Mouse (Mus musculus) liver, embryonic 16.5 days (tissue): ENCODE results near the gene Nlrc3. TPM values are rescaled to one million over a fixed set of nuclear protein-coding genes. Genes with fewer than 3 reads are reported as not detected.
A peak's percentile ranks its signal among the peaks of the same experiment; 100 is the strongest.
"Not testable (repeated sequence)": the region's sequence is repeated elsewhere in the genome, so short reads cannot be mapped to it uniquely, and the experiment has no call there.

Experiments used
- ATAC-seq: fragments of 200-750 bp; cut with Nextera tagmentation; 2 replicates; pipeline ENCODE4 v1.8.0; 2017; ENCODE audit warnings: low read depth, mild to moderate bottlenecking, moderate number of reproducible peaks, moderate library complexity
- H3K27ac ChIP-seq: fragments of 300-500 bp; sonication (generic); 2 replicates; pipeline ENCODE4 v1.5.1; 2014; ENCODE audit warnings: mild to moderate bottlenecking, low read length
- H3K27me3 ChIP-seq: fragments of 300-500 bp; sonication (generic); 2 replicates; pipeline ENCODE4 v1.6.1; 2014; ENCODE audit warnings: low read depth, low read length, mixed read lengths; ENCODE audit not compliant: control insufficient read depth, insufficient read depth
- H3K36me3 ChIP-seq: fragments of 300-500 bp; sonication (generic); 2 replicates; pipeline ENCODE4 v1.6.1; 2014; ENCODE audit warnings: mild to moderate bottlenecking; ENCODE audit not compliant: control insufficient read depth, insufficient read depth
- H3K4me1 ChIP-seq: fragments of 300-500 bp; sonication (generic); 2 replicates; pipeline ENCODE4 v1.6.1; 2014; ENCODE audit warnings: low read depth, low read length, mixed read lengths; ENCODE audit not compliant: control insufficient read depth
- H3K4me2 ChIP-seq: fragments of 300-500 bp; sonication (generic); 2 replicates; pipeline ENCODE4 v1.6.1; 2014; ENCODE audit warnings: low read depth, low read length, mixed read lengths
- H3K4me3 ChIP-seq: fragments of 300-500 bp; sonication (generic); 2 replicates; pipeline ENCODE4 v1.5.1; 2014; ENCODE audit warnings: low read depth, mild to moderate bottlenecking, low read length
- H3K9ac ChIP-seq: fragments of 300-500 bp; sonication (generic); 2 replicates; pipeline ENCODE4 v1.6.1; 2014; ENCODE audit warnings: low read depth, low read length
- H3K9me3 ChIP-seq: fragments of 300-500 bp; sonication (generic); replicated peaks from 2 replicates; pipeline ENCODE4 v1.6.1; 2016; ENCODE audit warnings: low read length; ENCODE audit not compliant: control insufficient read depth
- WGBS: fragments of 180-500 bp; shearing (Covaris S2); extraction: QIAGEN DNeasy Blood & Tissue Kit; methylation state at CpG from one replicate; pipeline ENCODE4 v1.1.7; 2014; ENCODE audit not compliant: insufficient replicate concordance; 5-methylcytosine and 5-hydroxymethylcytosine counted together
- polyA plus RNA-seq: library from polyadenylated mRNA; unstranded; fragments of >200 nt; fragmentation: Nextera tagmentation; extraction: Ambion mirVana; gene quantifications from 2 replicates; pipeline ENCODE4 v1.2.1, GENCODE M21; 2015

Nlrc3 gene
- 0.37 TPM in 2 replicates for polyA plus RNA-seq

- ATAC-seq: peak; percentile 38
- H3K4me1 ChIP-seq: peaks cover 5% of the 10 kb centered on the region; the same call in 1 of the 2 replicates
- no peak within 1 kb of the TSS for H3K9ac ChIP-seq
- H3K4me2 ChIP-seq: no peak within 1 kb of the TSS
- 20% methylated on average over 4 of the region's 4 CpGs for WGBS
- H3K9me3 ChIP-seq: no peaks in the 10 kb centered on the region
- peaks cover 17% of the 10 kb centered on the region for H3K36me3 ChIP-seq
- H3K27me3 ChIP-seq: no peaks in the 10 kb centered on the region
- H3K27ac ChIP-seq: no peak within 1 kb of the TSS
- H3K4me3 ChIP-seq: no peak within 1 kb of the TSS
Measured at GRCm38 (mm10) chr16:3976251-3976671, at the start of gene Nlrc3. Nlrc3 (minus strand) TSS chr16:3976632.

- Histone ChIP-seq H3K9me3 (no peaks in the 10 kb centered on the region), H3K27ac (no peak overlapping the region), H3K4me2 (no peak overlapping the region), H3K4me3 (no peak overlapping the region), H3K36me3 (no peaks in the 10 kb centered on the region), H3K27me3 (no peaks in the 10 kb centered on the region), H3K9ac (no peak overlapping the region), H3K4me1 (no peaks in the 10 kb centered on the region)
- WGBS: 69% methylated on average over 4 of the region's 4 CpGs
- ATAC-seq: no peak
Measured at GRCm38 (mm10) chr16:4022719-4023118, 46.3 kb upstream of the Nlrc3 start.

- H3K27ac ChIP-seq: no peak overlapping the region
- no peak overlapping the region for H3K4me3 ChIP-seq
- H3K36me3 ChIP-seq: no peaks in the 10 kb centered on the region
- H3K9me3 ChIP-seq: no peaks in the 10 kb centered on the region
- H3K4me1 ChIP-seq: no peaks in the 10 kb centered on the region
- WGBS: 43% methylated on average over 1 of the region's 1 CpGs
- H3K4me2 ChIP-seq: no peak overlapping the region
- ATAC-seq: no peak
- H3K9ac ChIP-seq: no peak overlapping the region
- H3K27me3 ChIP-seq: no peaks in the 10 kb centered on the region
Measured at GRCm38 (mm10) chr16:4021241-4021640, 44.8 kb upstream of the Nlrc3 start.

GRCm38 (mm10) chr16:4017466-4017865 is 41.0 kb upstream of the Nlrc3 start:
- 74% methylated on average over 6 of the region's 6 CpGs for WGBS
- H3K4me3 ChIP-seq, H3K4me1 ChIP-seq, H3K27me3 ChIP-seq, H3K27ac ChIP-seq, H3K9ac ChIP-seq, ATAC-seq, H3K9me3 ChIP-seq, H3K4me2 ChIP-seq, H3K36me3 ChIP-seq: not testable (repeated sequence)

GRCm38 (mm10) chr16:4016786-4017185 is 40.4 kb upstream of the Nlrc3 start:
- not testable (repeated sequence) for ATAC-seq, H3K27ac ChIP-seq, H3K4me1 ChIP-seq, H3K4me3 ChIP-seq, H3K9ac ChIP-seq, H3K27me3 ChIP-seq, H3K9me3 ChIP-seq, H3K4me2 ChIP-seq, H3K36me3 ChIP-seq
- WGBS: 74% methylated on average over 17 of the region's 17 CpGs

GRCm38 (mm10) chr16:4014040-4014668 is 37.7 kb upstream of the Nlrc3 start:
- ATAC-seq: no peak
- Histone ChIP-seq H3K27me3 (no peaks in the 10 kb centered on the region), H3K4me2 (no peak overlapping the region), H3K27ac (no peak overlapping the region), H3K9me3 (no peaks in the 10 kb centered on the region; the same call in 1 of the 2 replicates), H3K9ac (no peak overlapping the region), H3K4me1 (peaks cover 10% of the 10 kb centered on the region), H3K36me3 (no peaks in the 10 kb centered on the region), H3K4me3 (no peak overlapping the region)
- 75% methylated on average over 5 of the region's 5 CpGs for WGBS

GRCm38 (mm10) chr16:4012882-4013570 is 36.6 kb upstream of the Nlrc3 start:
- Histone ChIP-seq H3K4me2 (peak overlapping the region; percentile 43), H3K9me3 (no peaks in the 10 kb centered on the region; the same call in 1 of the 2 replicates), H3K4me3 (0 out of 2 replicates have a peak overlapping the region, but pooled peaks have one; percentile 8), H3K27me3 (no peaks in the 10 kb centered on the region), H3K36me3 (no peaks in the 10 kb centered on the region), H3K9ac (peak overlapping the region; percentile 42), H3K4me1 (peaks cover 10% of the 10 kb centered on the region), H3K27ac (peak overlapping the region; percentile 60)
- 21% methylated on average over 4 of the region's 4 CpGs for WGBS
- ATAC-seq: peak; percentile 95

GRCm38 (mm10) chr16:4003489-4004398 is 27.3 kb upstream of the Nlrc3 start, which contains the start of gene Slx4:
Slx4 (minus strand) TSS chr16:4003770.
- peak within 1 kb of the TSS; percentile 91 for H3K4me3 ChIP-seq
- H3K36me3 ChIP-seq: peaks cover 11% of the 10 kb centered on the region
- peak within 1 kb of the TSS; percentile 88 for H3K9ac ChIP-seq
- H3K27me3 ChIP-seq: no peaks in the 10 kb centered on the region
- H3K27ac ChIP-seq: peak within 1 kb of the TSS; percentile 89
- H3K4me1 ChIP-seq: peaks cover 20% of the 10 kb centered on the region
- H3K4me2 ChIP-seq: peak within 1 kb of the TSS; percentile 85
- 1% methylated on average over 58 of the region's 58 CpGs for WGBS
- H3K9me3 ChIP-seq: no peaks in the 10 kb centered on the region
- ATAC-seq: peak; percentile 96
